Mouse (Mus musculus) midbrain, postnatal 0 days (tissue): Measurements from ENCODE around the gene Tulp2. TPM values are rescaled to one million over a fixed set of nuclear protein-coding genes. Genes with fewer than 3 reads are reported as not detected.
A peak's percentile ranks its signal among the peaks of the same experiment; 100 is the strongest.

ENCODE experiments used
- ATAC-seq: fragments of 200-750 bp; cut with Nextera tagmentation; 2 replicates; pipeline ENCODE4 v1.8.0; 2017; ENCODE audit warnings: moderate number of reproducible peaks, mild to moderate bottlenecking, moderate TSS enrichment, moderate library complexity; ENCODE audit not compliant: low FRiP score
- DNase-seq: peaks from one replicate; pipeline ENCODE4 v3.0.0-alpha.2; 2015; ENCODE audit warnings: low spot score
- H3K27ac ChIP-seq: fragments of 300-500 bp; sonication (generic); 2 replicates; pipeline ENCODE4 v1.5.1; 2014; ENCODE audit warnings: low read depth, mild to moderate bottlenecking, low read length, mixed read lengths
- H3K27me3 ChIP-seq: fragments of 300-500 bp; sonication (generic); 2 replicates; pipeline ENCODE4 v1.6.1; 2014; ENCODE audit warnings: low read length, control low read depth, mixed read lengths; ENCODE audit not compliant: insufficient read depth
- H3K36me3 ChIP-seq: fragments of 300-500 bp; sonication (generic); 2 replicates; pipeline ENCODE4 v1.6.1; 2014; ENCODE audit warnings: low read length, control low read depth, mixed read lengths; ENCODE audit not compliant: insufficient read depth
- H3K4me1 ChIP-seq: fragments of 300-500 bp; sonication (generic); 2 replicates; pipeline ENCODE4 v1.6.1; 2014; ENCODE audit warnings: mild to moderate bottlenecking, control low read depth, antibody characterized with exemption, low read length, mixed read lengths; ENCODE audit not compliant: insufficient read depth
- H3K4me2 ChIP-seq: fragments of 300-500 bp; sonication (generic); 2 replicates; pipeline ENCODE4 v1.6.1; 2014; ENCODE audit warnings: low read depth, mild to moderate bottlenecking, low read length, mixed read lengths; ENCODE audit not compliant: poor library complexity, severe bottlenecking
- H3K4me3 ChIP-seq: fragments of 300-500 bp; sonication (generic); 2 replicates; pipeline ENCODE4 v1.5.1; 2014; ENCODE audit warnings: low read depth, mild to moderate bottlenecking, low read length, moderate library complexity
- H3K9ac ChIP-seq: fragments of 300-500 bp; sonication (generic); replicated peaks from 2 replicates; pipeline ENCODE4 v1.6.1; 2014; ENCODE audit warnings: mild to moderate bottlenecking, low read length, moderate library complexity, mixed read lengths; ENCODE audit not compliant: poor library complexity, severe bottlenecking
- H3K9me3 ChIP-seq: fragments of 300-500 bp; sonication (generic); 2 replicates; pipeline ENCODE4 v1.6.1; 2016; ENCODE audit warnings: low read length, control low read depth
- CTCF ChIP-seq: IDR thresholded peaks from 2 replicates; pipeline ENCODE4 v1.5.1; 2016; ENCODE audit warnings: antibody characterized with exemption, mild to moderate bottlenecking
- WGBS: fragments of 180-500 bp; shearing (Covaris S2); extraction: QIAGEN DNeasy Blood & Tissue Kit; methylation state at CpG from one replicate; pipeline ENCODE4 v1.1.7; 2014; 5-methylcytosine and 5-hydroxymethylcytosine counted together
- polyA plus RNA-seq: library from polyadenylated mRNA; unstranded; fragments of >200 nt; fragmentation: Nextera tagmentation; extraction: Ambion mirVana; gene quantifications from 2 replicates; pipeline ENCODE4 v1.2.1, GENCODE M21; 2015
- total RNA-seq: library from RNA; depleted of rRNA; stranded (reverse); fragments of >200 nt; gene quantifications from 2 replicates; pipeline ENCODE4 v1.2.3, GENCODE M21; 2014

Gene Tulp2
- total and polyA plus RNA-seq, 2 experiments from 2014 or later: 0.67 TPM; not detected in 1

GRCm38 (mm10) chr7:45437046-45437445, 44.6 kb upstream of the Tulp2 start:
- ATAC-seq: no peak

GRCm38 (mm10) chr7:45437521-45438276, 44.0 kb upstream of the Tulp2 start, which contains the start of gene Ruvbl2:
TSS of gene Ruvbl2 (minus strand) at chr7:45438096.
- Histone ChIP-seq H3K4me1 (peaks cover 15% of the 10 kb centered on the region; the same call in 1 of the 2 replicates), H3K9me3 (no peaks in the 10 kb centered on the region), H3K27me3 (no peaks in the 10 kb centered on the region), H3K27ac (no peak within 1 kb of the TSS), H3K4me2 (peak within 1 kb of the TSS; percentile 21), H3K9ac (0 out of 2 replicates have a peak within 1 kb of the TSS, but pooled peaks have one; percentile 19), H3K4me3 (no peak within 1 kb of the TSS), H3K36me3 (peaks cover 10% of the 10 kb centered on the region)
- 25% methylated on average over 19 of the region's 19 CpGs for WGBS
- ATAC-seq (no peak), DNase-seq (no peak)
- TF ChIP-seq CTCF: peak; percentile 22; the same call in 1 of the 2 replicates

More at GRCm38 (mm10) chr7:45437046-45437445, 44.6 kb upstream of the Tulp2 start:
- H3K9ac ChIP-seq: 0 out of 2 replicates have a peak overlapping the region, but pooled peaks have one; percentile 19
- no peak overlapping the region for H3K27ac ChIP-seq
- no peaks in the 10 kb centered on the region for H3K9me3 ChIP-seq
- no peak for DNase-seq
- H3K4me2 ChIP-seq: no peak overlapping the region
- H3K36me3 ChIP-seq: peaks cover 11% of the 10 kb centered on the region; the same call in 1 of the 2 replicates
- H3K27me3 ChIP-seq: no peaks in the 10 kb centered on the region
- WGBS: 24% methylated on average over 6 of the region's 6 CpGs
- no peak for TF ChIP-seq CTCF
- no peak overlapping the region for H3K4me3 ChIP-seq
- peaks cover 15% of the 10 kb centered on the region; the same call in 1 of the 2 replicates for H3K4me1 ChIP-seq

GRCm38 (mm10) chr7:45443526-45444420, 37.9 kb upstream of the Tulp2 start:
- H3K27me3 ChIP-seq: no peaks in the 10 kb centered on the region
- H3K4me3 ChIP-seq: no peak overlapping the region
- 92% methylated on average over 22 of the region's 22 CpGs for WGBS
- H3K9me3 ChIP-seq: no peaks in the 10 kb centered on the region
- no peaks in the 10 kb centered on the region for H3K4me1 ChIP-seq
- H3K27ac ChIP-seq: no peak overlapping the region
- no peak for ATAC-seq
- H3K9ac ChIP-seq: no peak overlapping the region
- TF ChIP-seq CTCF: no peak
- no peak for DNase-seq
- peaks cover 32% of the 10 kb centered on the region for H3K36me3 ChIP-seq
- H3K4me2 ChIP-seq: no peak overlapping the region

DNA sequence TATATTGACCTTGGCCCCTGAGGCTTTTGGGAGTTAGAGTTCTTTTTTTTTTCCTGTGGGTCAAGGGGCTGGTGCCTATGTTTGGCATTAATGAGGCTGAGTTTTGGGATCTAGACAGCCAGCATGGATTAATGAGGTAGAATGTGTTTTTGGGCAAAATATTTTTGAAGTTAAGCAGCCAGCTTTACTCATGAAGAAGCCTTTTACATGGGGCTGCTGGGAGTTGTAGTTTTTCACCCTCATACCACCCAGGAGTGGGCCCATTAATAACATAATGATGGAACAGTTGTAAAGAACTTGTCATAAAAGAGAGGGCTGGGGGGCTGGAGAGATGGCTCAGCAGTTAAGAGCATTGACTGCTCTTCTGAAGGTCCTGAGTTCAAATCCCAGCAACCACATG, 35.1 kb upstream of the Tulp2 start:
- Histone ChIP-seq H3K27me3 (no peaks in the 10 kb centered on the region), H3K4me1 (no peaks in the 10 kb centered on the region), H3K9ac (no peak overlapping the region), H3K36me3 (peaks cover 23% of the 10 kb centered on the region), H3K27ac (no peak overlapping the region), H3K4me2 (no peak overlapping the region), H3K9me3 (no peaks in the 10 kb centered on the region), H3K4me3 (no peak overlapping the region)
- DNase-seq: no peak
- no peak for TF ChIP-seq CTCF
- ATAC-seq: no peak

DNA sequence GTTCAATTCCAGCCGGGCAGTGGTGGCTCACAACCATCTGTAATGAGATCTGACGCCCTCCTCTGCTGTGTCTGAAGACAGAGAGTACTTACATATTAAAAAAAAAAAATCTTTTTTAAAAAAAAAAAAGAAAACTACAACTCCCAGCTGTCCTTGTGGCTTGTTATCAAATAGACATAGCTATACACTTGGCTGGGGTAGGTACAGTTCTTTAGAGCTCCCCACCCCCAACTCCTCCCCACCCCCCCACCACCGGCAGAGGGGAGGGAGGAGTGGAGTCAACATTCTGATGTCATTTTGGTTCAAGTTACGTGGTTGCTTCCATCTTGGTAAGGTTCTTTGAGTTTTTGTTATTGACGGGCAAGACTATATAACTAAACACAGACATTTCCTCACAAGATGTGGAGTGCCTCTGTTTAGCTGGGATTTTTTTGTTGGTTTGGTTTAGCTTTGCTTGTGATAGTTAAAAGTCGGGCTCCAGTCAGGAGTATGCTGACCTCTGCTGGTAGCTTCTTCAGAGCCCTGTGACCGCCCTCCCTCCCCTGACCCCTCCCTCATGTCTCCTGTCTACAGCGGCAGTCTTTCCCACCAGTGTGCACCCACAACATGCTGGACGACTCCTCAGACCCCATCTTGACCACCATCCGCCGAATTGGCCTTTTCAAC, 34.2 kb upstream of the Tulp2 start:
- H3K27ac ChIP-seq: no peak overlapping the region
- DNase-seq (peak; percentile 55), ATAC-seq (no peak)
- H3K4me2 ChIP-seq: no peak overlapping the region
- H3K9me3 ChIP-seq: no peaks in the 10 kb centered on the region
- H3K27me3 ChIP-seq: no peaks in the 10 kb centered on the region
- peak; percentile 70 for TF ChIP-seq CTCF
- no peak overlapping the region for H3K9ac ChIP-seq
- whole genome bisulfite sequencing: 42% methylated on average over 11 of the region's 11 CpGs
- no peaks in the 10 kb centered on the region for H3K4me1 ChIP-seq
- H3K36me3 ChIP-seq: peaks cover 23% of the 10 kb centered on the region
- H3K4me3 ChIP-seq: no peak overlapping the region
